Mouse (Mus musculus): ENCODE results near the gene Bbs5.

GRCm38 (mm10) chr2:69676713-69677112 lies 29.7 kb downstream of the Bbs5 start:
- TF ChIP-seq CTCF (IDR thresholded peaks at IDR 0.05; ENCODE audit: extremely low read depth, insufficient read length, insufficient replicate concordance, low read depth, low read length) (peak; percentile 18; the same call in 1 of the 2 replicates), POLR2A (IDR thresholded peaks at IDR 0.05; ENCODE audit: low read depth, low read length) (no peak)
